7 mouse cellular contexts compared by ENCODE assay signal in genomic region chr14:31433851-31434360, GRCm38 (mm10). TPM values are rescaled to one million over a fixed set of nuclear protein-coding genes. Genes with fewer than 3 reads are reported as not detected.
DNase-seq lines count a peak whose midpoint lies in the region; ATAC-seq and TF ChIP-seq lines count a peak whose summit lies in the region.

No protein-coding gene starts in this region.

- H3K27me3 ChIP-seq in C2C12 (ENCODE audit: control insufficient read depth, insufficient read depth, insufficient read length) = no peaks in the 10 kb centered on the region
- no peaks in the 10 kb centered on the region for H3K27me3 ChIP-seq in heart, postnatal 0 days (ENCODE audit: control insufficient read depth, insufficient read depth, low read length)
- no peaks in the 10 kb centered on the region for H3K27me3 ChIP-seq in limb, embryonic 11.5 days (ENCODE audit: control insufficient read depth, insufficient read depth, low read length)

- no peak for DNase-seq in heart, postnatal 0 days (ENCODE audit: low spot score)
- DNase-seq in limb, embryonic 11.5 days (ENCODE audit: low spot score) = peak; percentile 77
- peak; percentile 74 for DNase-seq in neural tube, embryonic 10.5 days (ENCODE audit: extremely low spot score, low spot score)
- DNase-seq in left cerebral cortex, adult 8-10 months (ENCODE audit: low spot score in 2 of 2) = no peak
- no peak for DNase-seq in layer of hippocampus, adult 11-12 months (ENCODE audit: low spot score)

- TF ChIP-seq EP300 in heart, postnatal 0 days (IDR thresholded peaks at IDR 0.05; ENCODE audit: low read depth) = no peak

- H3K9me3 ChIP-seq in heart, postnatal 0 days (replicated peaks; ENCODE audit: control insufficient read depth, low read length) = no peaks in the 10 kb centered on the region
- no peaks in the 10 kb centered on the region for H3K9me3 ChIP-seq in limb, embryonic 11.5 days (ENCODE audit: control insufficient read depth, low read length)

- no peak for TF ChIP-seq POLR2A in bone marrow macrophage, adult 2 months (IDR thresholded peaks at IDR 0.05; ENCODE audit: borderline replicate concordance, low read depth, low read length)

- WGBS in heart, postnatal 0 days = 58% methylated on average over 7 of the region's 7 CpGs
- WGBS in limb, embryonic 11.5 days = 6% methylated on average over 7 of the region's 7 CpGs

- H3K79me2 ChIP-seq in C2C12 (ENCODE audit: control insufficient read depth, insufficient read depth) = peaks cover 16% of the 10 kb centered on the region

- no peak for ATAC-seq in heart, postnatal 0 days (ENCODE audit: insufficient read depth, low read depth)
- no peak for ATAC-seq in limb, embryonic 11.5 days (ENCODE audit: insufficient number of reproducible peaks, low FRiP score, low TSS enrichment, low read depth)

- H3K4me1 ChIP-seq in bone marrow macrophage, adult 2 months (ENCODE audit: control insufficient read depth, insufficient read depth, low read length) = peaks cover 43% of the 10 kb centered on the region
- H3K4me1 ChIP-seq in heart, postnatal 0 days (ENCODE audit: control insufficient read depth, insufficient read depth) = peaks cover 25% of the 10 kb centered on the region
- H3K4me1 ChIP-seq in limb, embryonic 11.5 days (ENCODE audit: control insufficient read depth, insufficient read depth, low read length) = peaks cover 16% of the 10 kb centered on the region

- H3K4me2 ChIP-seq in heart, postnatal 0 days (ENCODE audit: low read depth, low read length) = peak overlapping the region; percentile 94
- H3K4me2 ChIP-seq in limb, embryonic 11.5 days (ENCODE audit: low read depth, severe bottlenecking) = peak overlapping the region; percentile 43

- no peak for TF ChIP-seq CTCF in C2C12 (IDR thresholded peaks at IDR 0.05; ENCODE audit: control insufficient read depth, insufficient read depth, insufficient read length)
- no peak for TF ChIP-seq CTCF in bone marrow macrophage, adult 2 months (IDR thresholded peaks at IDR 0.05; ENCODE audit: low read depth, low read length)
- TF ChIP-seq CTCF in heart, postnatal 0 days (IDR thresholded peaks at IDR 0.05; ENCODE audit: low read depth) = no peak

- no peaks in the 10 kb centered on the region for H3K36me3 ChIP-seq in C2C12 (ENCODE audit: control insufficient read depth, insufficient read depth)
- no peaks in the 10 kb centered on the region for H3K36me3 ChIP-seq in heart, postnatal 0 days (replicated peaks; ENCODE audit: control insufficient read depth, insufficient read depth, low read length)
- H3K36me3 ChIP-seq in limb, embryonic 11.5 days (ENCODE audit: control insufficient read depth, insufficient read depth, low read length) = no peaks in the 10 kb centered on the region

- H3K79me3 ChIP-seq in C2C12 (ENCODE audit: low read depth) = peaks cover 4% of the 10 kb centered on the region

- no peak overlapping the region for H3ac ChIP-seq in C2C12 (ENCODE audit: control insufficient read depth, insufficient read length, low read depth)

- no peak overlapping the region for H3K9ac ChIP-seq in heart, postnatal 0 days (replicated peaks; ENCODE audit: low read depth, low read length)
- H3K9ac ChIP-seq in limb, embryonic 11.5 days (ENCODE audit: low read length) = no peak overlapping the region

- H3K4me3 ChIP-seq in C2C12 (ENCODE audit: insufficient read depth, poor library complexity, severe bottlenecking) = peak overlapping the region; percentile 6
- no peak overlapping the region for H3K4me3 ChIP-seq in bone marrow macrophage, adult 2 months (ENCODE audit: insufficient read depth, low read length)
- 0 out of 2 replicates have a peak overlapping the region, but pooled peaks have one; percentile 85 for H3K4me3 ChIP-seq in heart, postnatal 0 days (ENCODE audit: low read depth, low read length)
- peak overlapping the region; percentile 80; the same call in 1 of the 2 replicates for H3K4me3 ChIP-seq in limb, embryonic 11.5 days (ENCODE audit: low read depth, low read length)

- peak overlapping the region; percentile 46 for H3K27ac ChIP-seq in bone marrow macrophage, adult 2 months (ENCODE audit: insufficient read depth, low read depth, low read length)
- peak overlapping the region; percentile 40 for H3K27ac ChIP-seq in heart, postnatal 0 days (ENCODE audit: low read depth)
- H3K27ac ChIP-seq in limb, embryonic 11.5 days (replicated peaks; ENCODE audit: low read depth, low read length) = peak overlapping the region; percentile 72; the same call in 1 of the 2 replicates

TF ChIP-seq in C2C12, 6 proteins besides CTCF, POLR2A, EP300 and RAD21:
- TF ChIP-seq CEBPB (IDR thresholded peaks at IDR 0.05; ENCODE audit: low read depth) (peak; percentile 89), MYOD1 (IDR thresholded peaks at IDR 0.05; ENCODE audit: control insufficient read depth, insufficient read length, low read depth) (no peak)

RNA-seq across cellular contexts. Expression of gene Sh3bp5, which starts 2.0 kb away (rescaled TPM):
- polyA plus RNA-seq in C2C12 (2012; fragmentation: generic; extraction: Trizol) = 8.7 TPM
- polyA plus RNA-seq in bone marrow macrophage, adult 2 months (2012; ENCODE audit: insufficient read depth, insufficient read length, missing spikeins) = 93.0 and 99.5 TPM in 2 replicates
- 10.2 and 14.2 TPM in 2 replicates for total RNA-seq in heart, postnatal 0 days (2014; rRNA removed; ENCODE audit: low replicate concordance)
- polyA plus RNA-seq in heart, postnatal 0 days (2015; fragmentation: Nextera tagmentation; extraction: Ambion mirVana) = 37.6 and 43.4 TPM in 2 replicates
- 26.7 and 33.4 TPM in 2 replicates for polyA plus RNA-seq in limb, embryonic 11.5 days (2014; fragmentation: Nextera tagmentation; extraction: Ambion mirVana)
- total RNA-seq in left cerebral cortex, adult 8-10 months (2022) = 10 to 100 TPM; 44.6 to 70.2 (median 56.1) TPM

Comparison
In these comparisons a context has a peak if more than half of its experiments do, and no peak if none do; other contexts are left out.
1. DNase-seq: peak in limb, embryonic 11.5 days (single experiment) and neural tube, embryonic 10.5 days (single experiment); none in heart, postnatal 0 days (single experiment), left cerebral cortex, adult 8-10 months (0 of 2) and layer of hippocampus, adult 11-12 months (single experiment).
2. Peak in every context shown above with its lines, with median percentiles within 50 percentile points of each other: H3K27ac ChIP-seq.